Comparison of ENCODE assay signal across 24 mouse cellular contexts in genomic region chr11:106607316-106607715, GRCm38 (mm10). TPM values are rescaled to one million over a fixed set of nuclear protein-coding genes. Genes with fewer than 3 reads are reported as not detected.
DNase-seq lines count a peak whose midpoint lies in the region; TF ChIP-seq lines count a peak whose summit lies in the region.
"Had no signal": no experiment of that assay in that cellular context is flagged by ENCODE, and none has a peak within 500 bp of the region (broad histone marks: within the 10 kb centered on the region; RNA-seq: fewer than 3 reads in every experiment).

No protein-coding gene starts in this region.

- DNase-seq in kidney, adult 9 months: peak; percentile 23
- no peak for DNase-seq in kidney, postnatal 14 days
- DNase-seq in ES-E14 (ENCODE audit: low read depth, low spot score): no peak
- no peak for DNase-seq in ovary, postnatal 10 days (ENCODE audit: low spot score)
- DNase-seq in adrenal gland, postnatal 36 days: no peak
- DNase-seq: adrenal gland, adult 8-10 months; adrenal gland, postnatal 25 days; cerebellum, adult 2 months; cerebellum, adult 9-11 months; cerebellum, postnatal 25 days; forebrain, postnatal 0 days; gastrocnemius, postnatal 25 days; heart, adult 18-20 months; heart, postnatal 10 days; heart, postnatal 36 days had no signal

- peak overlapping the region; percentile 17; the same call in 1 of the 2 replicates for H3K4me3 ChIP-seq in E14TG2a.4 (replicated peaks; ENCODE audit: low read length)
- no peak overlapping the region for H3K4me3 ChIP-seq in ES-E14 (ENCODE audit: insufficient read depth in 1 of 2, low read depth in 1 of 2, low read length in 2 of 2, poor library complexity in 1 of 2, severe bottlenecking in 1 of 2)
- H3K4me3 ChIP-seq: embryonic facial prominence, embryonic 12.5 days; embryonic facial prominence, embryonic 15.5 days; heart, embryonic 12.5 days; heart, embryonic 15.5 days; hindbrain, embryonic 10.5 days; hindbrain, embryonic 13.5 days; intestine, embryonic 15.5 days had no signal

- H3K36me3 ChIP-seq in E14TG2a.4 (ENCODE audit: insufficient read depth, low read length): 0 out of 2 replicates have a peak, but pooled peaks cover 4% of the 10 kb centered on the region
- H3K36me3 ChIP-seq in ES-E14 (ENCODE audit: control insufficient read depth, insufficient read depth, low read length, poor library complexity, severe bottlenecking): no peaks in the 10 kb centered on the region
- H3K36me3 ChIP-seq: embryonic facial prominence, embryonic 15.5 days; heart, embryonic 15.5 days; hindbrain, embryonic 13.5 days; intestine, embryonic 15.5 days had no signal

- H3K9ac ChIP-seq in ES-E14 (ENCODE audit: insufficient read depth, low read depth, low read length, poor library complexity, severe bottlenecking): no peak overlapping the region
- H3K9ac ChIP-seq: embryonic facial prominence, embryonic 12.5 days; embryonic facial prominence, embryonic 15.5 days; forebrain, postnatal 0 days; heart, embryonic 12.5 days; heart, embryonic 15.5 days; hindbrain, embryonic 13.5 days; intestine, embryonic 15.5 days had no signal

- TF ChIP-seq CTCF in E14TG2a.4 (conservative IDR thresholded peaks at IDR 0.05; ENCODE audit: low read length): no peak

- H3K9me3 ChIP-seq in E14TG2a.4 (ENCODE audit: low read length) (no peaks in the 10 kb centered on the region), ES-E14 (ENCODE audit: control insufficient read depth, insufficient read depth, low read depth, low read length) (no peaks in the 10 kb centered on the region)
- H3K9me3 ChIP-seq: embryonic facial prominence, embryonic 12.5 days; embryonic facial prominence, embryonic 15.5 days; G1E; heart, embryonic 12.5 days; heart, embryonic 15.5 days; hindbrain, embryonic 10.5 days; hindbrain, embryonic 13.5 days; intestine, embryonic 15.5 days had no signal

- H3K4me1 ChIP-seq in E14TG2a.4 (replicated peaks; ENCODE audit: low read depth, low read length): peaks cover 84% of the 10 kb centered on the region
- peaks cover 7 to 29% of the 10 kb centered on the region in 2 experiments for H3K4me1 ChIP-seq in ES-E14 (ENCODE audit: control insufficient read depth in 2 of 2, insufficient read depth in 2 of 2, low read length in 2 of 2, poor library complexity in 1 of 2)

- peaks cover 16% of the 10 kb centered on the region for H3K27me3 ChIP-seq in E14TG2a.4 (ENCODE audit: insufficient read depth, low read length)
- H3K27me3 ChIP-seq: embryonic facial prominence, embryonic 12.5 days; embryonic facial prominence, embryonic 15.5 days; heart, embryonic 12.5 days; heart, embryonic 15.5 days; intestine, embryonic 15.5 days had no signal

- in situ Hi-C loops in ES-E14 (cut with MboI; ENCODE audit: low sequenced_read_pairs in 2 of 2, unreplicated experiment in 2 of 2): no loop called here

- H3K27ac ChIP-seq in ES-E14 (ENCODE audit: insufficient read depth, low read depth, low read length, poor library complexity, severe bottlenecking): peak overlapping the region; percentile 14; the same call in 1 of the 2 replicates
- H3K27ac ChIP-seq: embryonic facial prominence, embryonic 12.5 days; embryonic facial prominence, embryonic 15.5 days; heart, embryonic 15.5 days; hindbrain, embryonic 10.5 days; hindbrain, embryonic 13.5 days; intestine, embryonic 15.5 days had no signal

TF ChIP-seq in ES-E14, 5 proteins besides CTCF, POLR2A, EP300 and RAD21:
- TF ChIP-seq ZC3H11A (IDR thresholded peaks at IDR 0.05; ENCODE audit: borderline replicate concordance, low read depth, low read length) (no peak), ZNF384 (IDR thresholded peaks at IDR 0.05; ENCODE audit: low read depth, low read length) (no peak), CHD2 (IDR thresholded peaks at IDR 0.05; ENCODE audit: low read depth, low read length) (no peak), HCFC1 (IDR thresholded peaks at IDR 0.05; ENCODE audit: borderline replicate concordance, insufficient read depth, low read length) (no peak), MAFK (IDR thresholded peaks at IDR 0.05; ENCODE audit: insufficient read depth, low read depth, low read length) (no peak)

RNA-seq across cellular contexts. Expression of gene Tex2, which starts 5.9 kb away (rescaled TPM):
- total RNA-seq in ES-E14 (2012; rRNA removed): 33.6 and 34.4 TPM in 2 replicates
- total RNA-seq in adrenal gland, postnatal 36 days (2021): 10 to 100 TPM; 52.3 to 54.4 TPM
